Mouse (Mus musculus): ENCODE results near the gene Ugt1a10. TPM values are rescaled to one million over a fixed set of nuclear protein-coding genes. Genes with fewer than 3 reads are reported as not detected.
"Not testable (repeated sequence)": the region's sequence is repeated elsewhere in the genome, so short reads cannot be mapped to it uniquely, and the experiment has no call there.

The Ugt1a10 gene
- polyA plus RNA-seq, 1 experiment = 0.16 TPM

DNA sequence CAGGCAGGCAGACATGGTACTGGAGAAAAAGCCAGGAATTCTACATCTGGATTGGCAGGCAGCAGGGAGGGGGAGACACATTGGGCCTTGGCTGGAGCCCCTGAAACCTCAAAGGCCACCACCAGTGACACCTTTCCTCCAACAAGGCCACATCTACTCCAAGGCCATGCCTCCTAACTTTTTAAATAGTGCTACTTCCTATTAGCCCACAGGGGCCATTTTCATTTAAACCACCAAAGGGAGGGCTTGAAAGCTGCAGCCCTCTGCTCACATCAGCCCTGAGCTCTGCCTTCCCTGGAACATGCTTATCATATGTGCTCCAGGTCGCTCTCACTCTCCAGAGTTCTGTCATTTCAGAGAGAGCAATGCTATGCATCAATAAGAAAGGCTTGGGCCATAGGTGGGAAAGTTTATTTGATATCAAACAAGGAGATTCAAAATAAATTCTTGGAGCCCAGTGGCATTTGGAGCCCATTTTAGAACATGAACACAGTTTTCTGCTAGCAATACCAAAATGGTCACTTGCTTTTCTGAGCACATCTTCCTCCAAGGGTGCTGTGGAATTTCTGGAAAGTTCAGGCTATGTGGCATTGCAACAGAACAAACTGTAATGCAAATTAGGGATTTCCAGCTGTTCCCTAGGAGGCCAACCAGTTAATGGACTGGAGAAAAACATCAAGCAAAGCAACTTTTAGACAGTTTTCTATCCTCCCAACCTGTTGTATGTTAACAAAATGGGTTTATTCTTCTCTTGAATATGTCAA is 49.7 kb downstream of the Ugt1a10 start:
- DNase-seq = no peak
- H3K4me3 ChIP-seq (ENCODE audit: control insufficient read depth, insufficient read depth, low read length) = no peak overlapping the region
- no peak overlapping the region for H3K27ac ChIP-seq (ENCODE audit: control insufficient read depth, insufficient read depth, low read length)
- H3K4me1 ChIP-seq (replicated peaks; ENCODE audit: control insufficient read depth, insufficient read depth, low read length) = no peaks in the 10 kb centered on the region
- no peaks in the 10 kb centered on the region for H3K36me3 ChIP-seq (ENCODE audit: control insufficient read depth, insufficient read depth, low read length)
- WGBS = 94% methylated on average over 1 of the region's 1 CpGs
- TF ChIP-seq POLR2A (IDR thresholded peaks at IDR 0.05; ENCODE audit: control insufficient read depth, extremely low read depth, insufficient read depth, low read length, poor library complexity) (no peak), CTCF (IDR thresholded peaks at IDR 0.05; ENCODE audit: borderline replicate concordance, control insufficient read depth, extremely low read depth, insufficient read depth, low read length, poor library complexity) (no peak)
- no peaks in the 10 kb centered on the region for H3K27me3 ChIP-seq (ENCODE audit: control insufficient read depth, insufficient read depth, low read length)

DNA sequence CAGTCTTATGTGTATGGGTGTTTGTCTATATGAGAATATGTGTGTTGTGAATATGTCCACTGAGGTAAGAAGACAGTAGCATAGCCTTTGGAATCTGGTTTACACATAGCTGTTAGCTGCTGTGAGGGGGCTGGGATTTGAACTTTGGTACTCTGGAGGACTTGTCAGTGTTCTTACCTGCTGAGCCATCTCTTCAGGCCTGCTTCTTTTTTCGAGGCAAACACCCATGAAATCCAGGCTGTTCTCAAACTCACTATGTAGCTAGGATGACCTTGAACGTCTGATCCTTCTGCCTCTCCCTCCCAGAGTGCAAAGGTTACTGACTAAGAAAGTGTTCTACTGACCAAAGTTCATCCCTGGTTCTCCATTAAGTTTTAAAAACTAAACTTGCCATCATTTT is 50.5 kb downstream of the Ugt1a10 start:
- Histone ChIP-seq H3K4me1 (replicated peaks; ENCODE audit: control insufficient read depth, insufficient read depth, low read length) (no peaks in the 10 kb centered on the region), H3K36me3 (ENCODE audit: control insufficient read depth, insufficient read depth, low read length) (no peaks in the 10 kb centered on the region), H3K4me3 (ENCODE audit: control insufficient read depth, insufficient read depth, low read length) (no peak overlapping the region), H3K27me3 (ENCODE audit: control insufficient read depth, insufficient read depth, low read length) (no peaks in the 10 kb centered on the region), H3K27ac (ENCODE audit: control insufficient read depth, insufficient read depth, low read length) (no peak overlapping the region)
- WGBS = 85% methylated on average over 2 of the region's 2 CpGs
- TF ChIP-seq CTCF (IDR thresholded peaks at IDR 0.05; ENCODE audit: borderline replicate concordance, control insufficient read depth, extremely low read depth, insufficient read depth, low read length, poor library complexity) = no peak
- DNase-seq = no peak

DNA sequence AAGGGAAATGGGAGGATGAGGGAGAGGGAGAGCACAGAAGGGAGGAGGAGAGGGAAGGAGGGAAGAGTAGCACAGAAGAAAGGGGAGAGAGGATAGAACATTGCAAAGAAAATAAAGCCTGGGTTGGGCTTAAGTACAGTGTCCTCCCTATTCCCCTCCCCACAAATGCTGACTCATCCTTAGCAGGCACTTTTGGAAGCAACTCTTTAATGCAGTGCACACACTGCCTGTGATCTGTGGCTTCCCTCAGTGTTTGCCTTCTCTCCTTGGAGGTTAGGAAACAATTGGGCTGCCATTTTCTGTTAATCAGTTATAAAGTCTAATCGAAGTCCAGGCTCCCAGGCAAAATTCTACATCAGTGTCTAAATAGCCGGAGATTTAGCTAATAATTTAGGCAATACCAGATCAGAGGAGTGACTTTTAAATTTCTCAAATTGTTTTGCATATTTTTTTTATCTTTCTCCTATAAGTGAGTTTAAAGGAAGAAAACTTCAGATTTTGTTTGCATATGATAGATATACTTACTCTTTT is 53.9 kb downstream of the Ugt1a10 start:
- not testable (repeated sequence) for DNase-seq; H3K4me3 ChIP-seq (ENCODE audit: control insufficient read depth, insufficient read depth, low read length); H3K36me3 ChIP-seq (ENCODE audit: control insufficient read depth, insufficient read depth, low read length); H3K27ac ChIP-seq (ENCODE audit: control insufficient read depth, insufficient read depth, low read length); H3K27me3 ChIP-seq (ENCODE audit: control insufficient read depth, insufficient read depth, low read length); H3K4me1 ChIP-seq (replicated peaks; ENCODE audit: control insufficient read depth, insufficient read depth, low read length)
- 86% methylated on average over 2 of the region's 2 CpGs for WGBS

GRCm38 (mm10) chr1:88109604-88110003 is 54.4 kb downstream of the Ugt1a10 start:
- not testable (repeated sequence) for H3K27ac ChIP-seq (ENCODE audit: control insufficient read depth, insufficient read depth, low read length); H3K27me3 ChIP-seq (ENCODE audit: control insufficient read depth, insufficient read depth, low read length); DNase-seq; H3K36me3 ChIP-seq (ENCODE audit: control insufficient read depth, insufficient read depth, low read length); H3K4me3 ChIP-seq (ENCODE audit: control insufficient read depth, insufficient read depth, low read length); H3K4me1 ChIP-seq (replicated peaks; ENCODE audit: control insufficient read depth, insufficient read depth, low read length)
- WGBS = 91% methylated on average over 2 of the region's 2 CpGs

DNA sequence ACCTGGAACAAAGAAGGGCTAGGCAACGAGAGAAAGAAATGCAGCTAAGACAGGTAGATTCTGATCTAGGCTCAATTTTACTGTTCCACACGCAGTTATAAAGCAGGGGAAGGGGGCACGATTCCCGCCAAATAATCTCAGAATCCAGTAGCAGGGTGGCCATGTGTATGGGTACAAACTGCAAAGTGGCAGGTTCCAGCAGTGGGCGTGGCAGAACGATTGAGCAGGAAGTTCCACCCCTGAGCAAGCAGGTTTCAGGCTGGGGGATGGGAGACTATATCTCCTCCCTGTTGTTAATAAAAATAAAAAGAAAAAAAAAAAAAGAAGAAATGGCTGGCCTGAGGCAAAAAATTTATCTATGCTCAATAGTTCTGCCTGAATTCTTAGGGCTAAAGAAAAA is 57.6 kb downstream of the Ugt1a10 start:
- not testable (repeated sequence) for H3K4me3 ChIP-seq (ENCODE audit: control insufficient read depth, insufficient read depth, low read length); DNase-seq; H3K27ac ChIP-seq (ENCODE audit: control insufficient read depth, insufficient read depth, low read length); H3K36me3 ChIP-seq (ENCODE audit: control insufficient read depth, insufficient read depth, low read length); H3K4me1 ChIP-seq (replicated peaks; ENCODE audit: control insufficient read depth, insufficient read depth, low read length); H3K27me3 ChIP-seq (ENCODE audit: control insufficient read depth, insufficient read depth, low read length)
- 97% methylated on average over 6 of the region's 6 CpGs for WGBS

DNA sequence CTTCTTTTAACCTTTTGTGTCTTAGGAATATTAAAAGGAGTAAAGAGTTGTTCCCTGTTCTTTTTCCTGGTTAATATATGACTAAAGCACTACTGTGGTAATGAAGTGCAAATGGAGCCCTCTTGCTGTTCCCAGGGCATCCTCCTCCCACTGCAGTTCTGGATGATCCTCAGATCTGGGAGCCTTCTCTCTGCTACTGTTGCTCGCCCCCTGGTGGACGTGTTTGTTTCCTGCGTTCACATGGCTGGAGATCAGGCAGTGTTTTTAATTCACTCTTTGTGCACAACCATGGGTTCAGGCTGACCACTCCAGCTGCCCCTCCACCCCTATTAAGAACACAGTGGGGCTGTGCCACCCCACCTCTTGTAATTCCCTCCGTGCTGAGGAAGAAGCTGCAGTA is 65.4 kb downstream of the Ugt1a10 start:
- not testable (repeated sequence) for H3K4me3 ChIP-seq (ENCODE audit: control insufficient read depth, insufficient read depth, low read length); H3K27me3 ChIP-seq (ENCODE audit: control insufficient read depth, insufficient read depth, low read length); DNase-seq; H3K4me1 ChIP-seq (replicated peaks; ENCODE audit: control insufficient read depth, insufficient read depth, low read length); H3K27ac ChIP-seq (ENCODE audit: control insufficient read depth, insufficient read depth, low read length); H3K36me3 ChIP-seq (ENCODE audit: control insufficient read depth, insufficient read depth, low read length)
- WGBS = 50% methylated on average over 4 of the region's 4 CpGs
- peak; percentile 29; the same call in 1 of the 2 replicates for TF ChIP-seq CTCF (IDR thresholded peaks at IDR 0.05; ENCODE audit: borderline replicate concordance, control insufficient read depth, extremely low read depth, insufficient read depth, low read length, poor library complexity)

DNA sequence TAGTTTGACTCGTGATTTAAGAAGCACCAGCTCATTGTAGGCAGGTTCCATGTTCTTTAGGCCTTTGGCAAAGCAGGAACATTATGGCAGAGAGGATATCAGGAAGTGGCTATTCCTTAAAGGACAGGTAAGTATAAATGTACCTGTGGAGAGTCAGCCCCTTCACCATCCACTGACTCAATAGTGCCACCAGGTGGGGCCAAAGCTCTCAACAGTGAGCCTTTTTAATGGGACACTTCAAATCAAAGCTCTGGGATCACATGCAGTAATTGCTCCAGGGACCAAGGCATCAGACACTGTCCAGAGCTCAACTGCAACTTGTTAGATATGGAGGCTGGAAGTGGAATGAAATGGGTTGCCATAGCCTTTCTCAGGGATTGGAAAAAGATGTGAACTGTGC is 66.3 kb downstream of the Ugt1a10 start:
- H3K27me3 ChIP-seq (ENCODE audit: control insufficient read depth, insufficient read depth, low read length); H3K4me3 ChIP-seq (ENCODE audit: control insufficient read depth, insufficient read depth, low read length); DNase-seq; H3K4me1 ChIP-seq (replicated peaks; ENCODE audit: control insufficient read depth, insufficient read depth, low read length); H3K36me3 ChIP-seq (ENCODE audit: control insufficient read depth, insufficient read depth, low read length); H3K27ac ChIP-seq (ENCODE audit: control insufficient read depth, insufficient read depth, low read length): not testable (repeated sequence)
- WGBS = no CpG with 5 or more reads among the region's 1 CpGs

DNA sequence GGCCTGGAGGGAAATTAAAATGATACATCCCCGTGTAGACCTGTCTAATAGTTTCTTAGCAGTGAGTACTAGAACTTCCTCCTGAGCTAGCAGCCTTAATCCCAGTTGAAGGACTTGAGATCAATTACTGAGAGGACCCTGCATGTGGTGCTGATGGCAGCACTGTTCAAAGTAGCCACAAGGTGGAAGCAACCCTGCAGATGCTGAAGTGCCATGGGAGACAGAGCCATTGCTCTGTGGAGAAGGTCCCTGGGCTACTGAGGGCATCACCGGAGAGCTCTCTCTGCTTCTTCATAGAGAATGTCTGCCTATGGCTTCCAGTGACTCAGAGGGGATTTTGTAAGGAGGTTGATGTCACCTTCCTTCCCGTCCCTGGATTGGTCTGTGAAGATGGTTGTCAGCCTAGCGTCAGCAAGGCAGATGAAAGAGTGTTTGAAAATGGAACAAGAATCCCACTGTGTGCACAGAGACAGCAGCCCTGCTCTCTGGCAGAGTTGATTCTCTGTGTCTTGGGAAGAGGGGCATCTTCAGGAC is 70.7 kb downstream of the Ugt1a10 start:
- not testable (repeated sequence) for H3K36me3 ChIP-seq (ENCODE audit: control insufficient read depth, insufficient read depth, low read length); H3K27me3 ChIP-seq (ENCODE audit: control insufficient read depth, insufficient read depth, low read length); H3K27ac ChIP-seq (ENCODE audit: control insufficient read depth, insufficient read depth, low read length); H3K4me3 ChIP-seq (ENCODE audit: control insufficient read depth, insufficient read depth, low read length); DNase-seq; H3K4me1 ChIP-seq (replicated peaks; ENCODE audit: control insufficient read depth, insufficient read depth, low read length)
- 85% methylated on average over 4 of the region's 4 CpGs for WGBS

DNA sequence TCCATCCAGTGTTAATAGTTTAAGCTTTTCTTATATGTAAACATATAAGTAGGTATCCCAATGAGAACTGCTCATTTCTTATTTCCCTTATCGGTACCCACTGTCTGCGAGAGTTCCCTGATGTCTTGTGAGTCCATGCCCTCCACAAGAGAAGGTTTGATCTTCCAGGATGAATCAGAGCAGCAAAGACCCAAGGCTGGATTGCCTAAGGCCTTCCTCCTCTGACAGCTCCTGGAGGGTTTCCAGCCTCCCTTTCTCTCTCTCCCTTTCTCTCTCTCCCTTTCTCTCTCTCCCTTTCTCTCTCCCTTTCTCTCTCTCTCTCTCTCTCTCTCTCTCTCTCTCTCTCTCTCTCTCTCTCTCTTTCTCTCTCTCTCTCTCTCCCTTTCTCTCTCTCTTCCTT is 73.9 kb downstream of the Ugt1a10 start:
- H3K27ac ChIP-seq (ENCODE audit: control insufficient read depth, insufficient read depth, low read length); H3K4me1 ChIP-seq (replicated peaks; ENCODE audit: control insufficient read depth, insufficient read depth, low read length); H3K27me3 ChIP-seq (ENCODE audit: control insufficient read depth, insufficient read depth, low read length); H3K36me3 ChIP-seq (ENCODE audit: control insufficient read depth, insufficient read depth, low read length); DNase-seq; H3K4me3 ChIP-seq (ENCODE audit: control insufficient read depth, insufficient read depth, low read length): not testable (repeated sequence)
- WGBS = 93% methylated on average over 2 of the region's 2 CpGs

GRCm38 (mm10) chr1:88130223-88130622 is 75.0 kb downstream of the Ugt1a10 start:
- DNase-seq; H3K27me3 ChIP-seq (ENCODE audit: control insufficient read depth, insufficient read depth, low read length); H3K4me3 ChIP-seq (ENCODE audit: control insufficient read depth, insufficient read depth, low read length); H3K36me3 ChIP-seq (ENCODE audit: control insufficient read depth, insufficient read depth, low read length); H3K4me1 ChIP-seq (replicated peaks; ENCODE audit: control insufficient read depth, insufficient read depth, low read length); H3K27ac ChIP-seq (ENCODE audit: control insufficient read depth, insufficient read depth, low read length): not testable (repeated sequence)
- 96% methylated on average over 1 of the region's 1 CpGs for WGBS
